Mouse (Mus musculus) stomach, postnatal 0 days (tissue): ENCODE data around the gene Slc5a10.

Source experiments
- CTCF ChIP-seq: IDR thresholded peaks from 2 replicates; pipeline ENCODE4 v1.5.1; 2016; ENCODE audit warnings: antibody characterized with exemption, low read depth, mild to moderate bottlenecking, moderate library complexity
- EP300 ChIP-seq: optimal IDR thresholded peaks from 2 replicates; pipeline ENCODE3; 2016; ENCODE audit warnings: antibody characterized with exemption

- TF ChIP-seq CTCF (no peak), EP300 (no peak)
These were observed 78.5 kb downstream of the Slc5a10 start for GRCm38 (mm10) chr11:61642106-61642505.
